Mouse (Mus musculus): ENCODE results near the gene Pax4.

Pax4 gene

DNA sequence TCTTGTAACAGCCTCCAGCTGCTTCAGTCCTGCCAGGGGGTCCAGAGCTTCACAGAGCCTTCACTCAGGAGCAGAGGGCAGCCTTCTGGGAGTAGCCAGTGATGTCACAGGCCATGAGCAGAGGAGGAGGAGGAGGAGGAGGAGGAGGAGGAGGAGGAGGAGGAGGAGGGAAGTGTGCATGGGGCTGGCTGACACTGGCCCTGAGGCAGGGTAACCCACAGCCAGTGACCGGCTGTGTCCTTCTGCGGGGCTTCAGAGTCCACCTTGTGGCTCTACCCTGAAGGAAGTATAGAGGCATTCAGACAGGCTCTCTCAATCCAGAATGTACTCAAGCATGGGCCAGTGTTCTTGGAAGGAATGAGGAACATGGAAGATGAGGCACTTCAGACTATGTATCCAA is at the start of gene Pax4:
TSS of gene Pax4 (minus strand) at position 101 of the 400 bp plus-strand sequence.
- DNase-seq (ENCODE audit: low spot score in 2 of 2) = no peak

DNA sequence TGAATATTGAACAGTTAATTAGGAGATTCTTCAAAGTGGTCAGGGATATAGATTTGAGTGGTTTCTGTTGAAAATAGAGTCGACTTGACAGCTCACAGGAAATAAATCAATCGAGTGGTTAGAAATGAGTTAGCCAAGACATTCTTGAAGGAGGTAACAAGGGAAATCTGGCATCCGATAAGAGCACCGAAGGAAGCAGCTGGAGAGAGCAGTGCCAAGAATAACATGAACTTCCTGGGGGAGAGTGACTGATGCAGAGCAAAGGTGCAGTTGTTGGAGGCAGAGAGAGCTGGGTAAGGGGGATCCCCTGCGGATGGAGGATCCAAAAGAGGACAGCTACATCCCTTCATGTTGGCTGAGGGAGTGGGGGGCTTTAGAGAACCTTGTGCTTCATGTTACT is 48.7 kb upstream of the Pax4 start:
- DNase-seq (ENCODE audit: low spot score in 2 of 2) = no peak

DNA sequence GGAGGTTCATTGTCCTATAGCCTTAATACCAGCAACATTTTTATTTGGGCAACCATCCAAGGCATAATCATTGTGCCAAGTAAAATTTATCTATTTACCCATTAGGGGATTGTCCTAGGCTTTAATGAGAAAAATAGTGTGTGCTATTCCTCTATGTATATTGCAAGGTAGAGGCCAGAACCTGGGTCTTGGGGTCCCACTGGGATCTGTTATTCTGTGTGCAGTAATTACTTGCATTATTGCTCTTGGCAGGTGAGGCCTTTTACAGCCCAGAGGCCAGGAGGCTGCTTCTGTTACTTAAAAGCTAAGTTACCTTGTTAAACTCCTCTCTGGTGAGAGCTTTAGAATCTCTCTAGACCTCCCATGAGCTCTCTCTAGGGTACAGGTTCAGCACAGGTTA is 42.0 kb upstream of the Pax4 start:
- no peak for DNase-seq (ENCODE audit: low spot score in 2 of 2)

DNA sequence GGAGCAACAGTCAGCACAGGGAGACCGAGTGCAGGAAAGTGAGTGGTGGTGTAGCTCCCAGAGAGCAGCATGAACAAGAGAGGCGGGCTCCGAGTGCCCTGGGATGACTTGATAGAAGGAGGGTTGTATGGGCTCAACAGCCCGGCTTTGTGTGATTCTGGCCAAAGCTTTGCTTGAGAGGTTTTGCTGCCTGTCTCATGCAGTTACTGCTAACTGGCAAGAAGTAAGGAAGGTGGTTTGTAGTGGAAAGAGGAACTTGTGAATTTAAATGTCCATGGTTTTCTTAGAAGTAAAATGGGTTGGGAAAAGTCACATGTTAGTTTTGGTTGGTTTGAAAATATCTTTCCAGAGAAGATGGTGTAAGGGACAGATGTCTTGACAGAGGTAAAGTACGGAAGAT is 41.5 kb upstream of the Pax4 start:
- DNase-seq (ENCODE audit: low spot score in 2 of 2) = no peak

DNA sequence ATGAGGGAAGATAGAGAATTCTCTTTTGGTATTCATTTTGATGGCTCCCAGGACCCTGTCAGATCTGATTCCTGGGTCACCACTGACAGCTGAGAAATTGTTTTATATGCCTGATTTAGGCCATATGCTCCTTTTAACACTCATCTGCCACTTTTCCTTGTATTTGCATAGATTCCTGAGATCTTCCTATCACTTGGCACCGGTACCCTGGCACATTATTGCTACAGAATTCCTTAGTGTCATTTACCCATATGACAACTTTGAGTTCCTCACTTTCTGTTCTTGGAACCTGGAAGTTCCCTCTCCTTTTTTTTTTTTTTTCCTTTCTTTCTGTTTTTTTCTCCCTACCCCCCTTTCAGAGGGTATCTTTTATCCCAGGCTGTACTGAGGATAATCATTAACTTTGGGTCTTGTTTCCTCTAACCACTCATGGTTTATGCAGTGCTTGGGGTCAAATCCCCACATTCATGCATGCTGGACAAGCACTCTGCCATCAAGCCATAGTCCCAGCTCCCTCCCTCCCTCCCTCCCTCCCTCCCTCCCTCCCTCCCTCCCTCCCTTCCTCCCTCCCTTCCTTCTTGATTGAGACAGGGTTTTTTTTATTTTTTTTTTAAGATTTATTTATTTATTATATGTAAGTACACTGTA is 39.2 kb upstream of the Pax4 start:
- no peak for DNase-seq (ENCODE audit: low spot score in 2 of 2)

DNA sequence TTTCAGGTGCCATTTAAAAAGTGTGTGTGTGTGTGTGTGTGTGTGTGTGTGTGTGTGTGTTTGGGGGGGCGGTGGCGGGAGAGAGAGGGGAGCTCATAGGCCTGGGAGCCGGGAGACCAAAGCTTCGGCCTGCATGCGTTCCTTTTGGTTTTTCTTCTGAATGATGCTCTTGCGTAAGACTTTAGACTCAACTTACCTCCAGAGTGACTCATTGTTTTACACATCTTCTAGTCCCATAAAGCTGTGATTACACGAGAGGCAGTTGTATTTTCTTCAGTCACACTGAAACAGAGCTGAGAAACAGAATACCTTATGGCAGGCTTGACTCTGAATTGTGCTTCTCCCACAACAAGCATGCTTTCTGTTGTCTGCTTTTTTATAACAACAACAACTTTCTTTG is 37.8 kb upstream of the Pax4 start:
- DNase-seq (ENCODE audit: low spot score in 2 of 2) = no peak

DNA sequence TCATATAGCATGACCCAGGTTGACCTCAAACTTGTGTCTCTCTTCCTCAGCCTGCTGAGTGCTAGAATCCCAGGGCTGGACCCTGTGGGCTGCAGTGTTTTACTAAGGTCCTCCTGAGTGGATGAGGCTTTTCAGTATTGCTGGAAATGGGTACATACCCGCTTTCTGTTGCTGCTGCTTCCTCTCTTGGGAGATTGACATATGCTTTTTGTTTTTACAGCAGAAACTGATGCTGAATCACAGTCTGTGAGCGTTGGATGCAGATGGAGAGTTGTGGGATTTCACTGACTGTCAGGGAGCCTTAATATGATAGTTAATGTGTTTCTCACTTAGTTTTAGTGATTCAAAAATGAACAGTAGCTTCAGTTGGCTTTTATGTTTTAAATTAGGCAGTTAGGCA is 37.3 kb upstream of the Pax4 start:
- DNase-seq (ENCODE audit: low spot score in 2 of 2) = no peak

DNA sequence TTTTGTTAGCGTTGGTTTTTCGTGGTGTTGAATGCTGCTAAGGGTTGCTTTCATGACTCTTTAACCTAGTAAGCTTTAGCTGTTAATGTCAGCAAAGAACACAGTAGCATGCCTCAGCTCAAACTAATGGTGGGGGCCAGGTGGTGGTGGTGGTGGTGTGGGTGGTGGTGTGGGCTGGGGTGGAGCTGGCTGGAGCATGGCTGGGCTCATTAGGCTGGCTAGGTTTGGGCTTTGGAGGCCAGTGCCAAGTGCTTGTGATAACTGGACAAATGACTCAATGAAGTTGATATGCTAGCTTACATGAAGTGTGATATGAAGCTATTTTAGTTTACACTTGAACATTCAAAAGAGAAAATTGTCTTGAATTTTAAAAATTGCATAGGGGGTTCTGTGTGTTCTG is 36.9 kb upstream of the Pax4 start:
- no peak for DNase-seq (ENCODE audit: low spot score in 2 of 2)

DNA sequence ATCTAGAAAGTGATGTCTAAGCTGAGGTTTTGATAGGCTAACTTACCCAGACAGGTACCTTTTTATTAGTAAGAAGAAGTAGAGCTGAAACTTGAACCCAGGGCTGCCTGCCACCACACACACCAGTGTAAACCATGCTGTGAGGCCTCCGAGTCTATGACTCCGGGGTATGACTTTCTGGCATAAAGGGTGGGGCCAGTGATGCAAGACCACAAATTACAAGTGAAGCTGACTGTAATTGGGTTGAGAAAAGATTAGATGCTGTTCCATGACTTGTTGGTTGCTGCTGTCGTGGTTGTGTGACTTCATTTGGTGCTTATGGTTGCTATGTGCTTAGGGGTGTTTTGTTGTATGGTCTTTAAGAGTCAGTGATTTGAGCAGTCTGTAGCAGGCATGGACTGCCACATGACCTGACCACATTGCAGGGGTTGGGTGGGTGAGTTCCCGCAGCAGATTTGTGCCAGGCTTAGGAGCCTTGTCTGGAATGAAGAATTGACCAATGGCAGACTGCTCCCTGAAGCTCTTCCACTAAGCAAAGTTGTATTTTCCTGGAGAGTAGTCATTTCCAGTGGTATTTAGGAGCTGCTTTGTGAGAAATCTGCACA is 33.7 kb upstream of the Pax4 start:
- no peak for DNase-seq (ENCODE audit: low spot score in 2 of 2)

DNA sequence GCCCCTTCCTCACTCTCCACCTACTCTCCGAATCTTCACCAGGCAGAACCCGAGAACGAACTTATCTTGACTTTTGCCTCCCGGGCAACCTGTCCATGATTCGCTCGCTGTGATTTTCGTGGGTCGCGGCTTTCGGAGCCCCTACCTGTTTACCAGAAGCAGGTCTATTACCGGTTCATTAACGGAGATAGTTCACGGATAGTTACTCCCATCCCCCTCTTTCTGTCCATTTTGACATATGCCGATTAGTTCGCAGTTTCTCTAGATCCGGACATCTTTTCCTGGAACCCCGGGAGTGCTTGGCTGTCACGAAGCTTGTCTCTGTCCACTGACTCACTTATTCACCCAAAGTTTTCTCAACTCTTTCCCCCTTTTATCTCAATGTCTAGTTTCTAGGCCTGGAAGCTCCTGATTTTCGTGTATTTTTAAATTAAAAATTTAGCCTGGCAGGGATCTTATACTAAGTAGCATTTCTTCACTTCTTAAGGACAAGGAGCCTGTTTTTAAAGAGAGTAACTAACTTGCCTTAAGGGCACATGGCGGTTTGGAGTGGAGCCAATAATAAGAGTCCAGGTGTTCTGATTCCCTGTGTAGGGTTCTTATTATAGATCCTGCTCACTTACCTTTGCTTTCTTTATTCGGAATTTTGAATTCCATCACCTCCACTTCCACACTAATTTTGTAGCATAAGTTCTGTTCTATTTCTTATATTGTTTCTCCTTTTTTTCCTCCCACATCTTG is 31.8 kb upstream of the Pax4 start:
- no peak for DNase-seq (ENCODE audit: low spot score in 2 of 2)

DNA sequence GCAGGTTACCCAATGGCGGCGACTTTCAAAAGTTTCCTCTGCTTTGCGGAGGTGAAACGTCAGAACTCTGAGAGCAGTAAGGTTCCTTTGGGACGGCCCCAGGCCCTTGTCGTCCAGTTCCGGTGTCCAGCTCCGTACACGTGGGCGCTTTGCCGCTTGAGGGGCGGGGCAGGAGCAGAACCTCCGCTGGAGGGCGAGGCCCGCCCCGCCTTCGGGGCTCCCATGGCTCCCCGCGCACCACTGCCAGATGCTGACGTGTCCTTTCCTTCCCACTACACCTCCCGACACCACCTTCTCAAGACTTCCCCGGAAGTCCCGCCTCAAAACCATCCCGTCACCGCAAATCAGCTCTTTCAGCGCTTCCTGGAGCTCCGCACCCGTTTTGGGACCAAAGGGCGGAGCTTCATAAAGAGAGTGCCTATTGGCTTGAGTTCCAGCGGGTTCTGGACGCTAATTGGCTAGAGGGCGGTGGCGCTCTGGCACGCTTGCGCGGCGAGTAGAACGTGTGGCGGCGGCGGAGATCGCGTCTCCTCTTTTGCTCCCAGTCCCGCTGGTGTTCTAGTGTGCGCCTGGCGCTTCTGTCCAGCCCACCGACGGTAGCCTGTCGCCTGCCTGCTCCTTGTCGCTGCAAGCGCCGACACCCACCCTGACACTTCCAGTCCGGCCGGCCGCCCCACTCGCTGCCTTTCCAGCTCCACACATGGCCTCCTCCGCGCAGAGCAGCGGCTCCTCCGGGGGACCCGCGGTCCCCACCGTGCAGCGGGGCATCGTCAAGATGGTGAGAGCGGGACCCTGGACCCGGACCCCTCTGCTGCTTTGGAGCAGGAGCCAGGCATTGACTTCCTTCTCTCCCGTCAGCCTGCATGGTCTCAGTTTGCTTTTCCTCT is 31.0 kb upstream of the Pax4 start:
- DNase-seq (ENCODE audit: low spot score in 2 of 2) = peak; percentile 99 to 100

DNA sequence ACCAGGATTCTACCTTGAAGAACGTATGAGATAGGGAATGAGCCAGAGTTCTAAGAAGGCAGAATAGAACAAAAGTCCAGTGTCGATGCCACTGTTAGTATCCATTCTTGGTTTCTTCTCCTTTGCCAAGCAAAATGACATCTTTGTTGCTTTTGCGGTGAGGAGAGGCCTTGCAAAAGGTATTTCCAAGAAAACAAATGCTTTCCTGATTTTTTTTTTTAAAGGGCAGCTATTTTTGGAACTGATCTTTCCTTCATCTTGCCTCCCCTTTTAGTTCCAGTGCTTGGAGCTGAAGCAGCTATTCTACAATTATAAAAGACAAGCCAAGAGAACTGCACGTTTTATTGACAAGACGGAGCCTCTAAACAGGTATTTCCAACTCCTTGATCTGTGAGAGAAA is 25.7 kb upstream of the Pax4 start, which contains the start of gene Snd1:
TSS of gene Snd1 (plus strand) at position 301 of the 400 bp plus-strand sequence.
- DNase-seq (ENCODE audit: low spot score in 2 of 2) = no peak

DNA sequence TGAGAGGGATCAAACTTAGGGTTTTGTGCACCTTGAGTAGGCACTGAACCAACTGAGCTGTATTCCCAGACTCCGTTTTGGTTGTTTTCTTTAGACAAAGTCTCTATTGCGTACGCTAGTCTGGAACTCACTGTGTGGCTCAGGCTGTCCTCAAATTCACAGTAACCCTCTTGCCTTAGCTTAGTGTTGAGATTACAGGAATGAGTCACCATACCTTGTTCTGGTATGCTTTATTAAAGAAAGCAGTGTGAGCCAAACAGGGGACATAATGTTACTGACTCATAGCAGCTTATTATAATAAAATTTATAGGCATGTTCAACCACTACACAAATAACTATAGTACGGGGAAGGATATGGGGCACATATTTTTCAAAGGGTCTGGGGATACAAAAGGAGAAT is 25.1 kb upstream of the Pax4 start:
- no peak for DNase-seq (ENCODE audit: low spot score in 2 of 2)

DNA sequence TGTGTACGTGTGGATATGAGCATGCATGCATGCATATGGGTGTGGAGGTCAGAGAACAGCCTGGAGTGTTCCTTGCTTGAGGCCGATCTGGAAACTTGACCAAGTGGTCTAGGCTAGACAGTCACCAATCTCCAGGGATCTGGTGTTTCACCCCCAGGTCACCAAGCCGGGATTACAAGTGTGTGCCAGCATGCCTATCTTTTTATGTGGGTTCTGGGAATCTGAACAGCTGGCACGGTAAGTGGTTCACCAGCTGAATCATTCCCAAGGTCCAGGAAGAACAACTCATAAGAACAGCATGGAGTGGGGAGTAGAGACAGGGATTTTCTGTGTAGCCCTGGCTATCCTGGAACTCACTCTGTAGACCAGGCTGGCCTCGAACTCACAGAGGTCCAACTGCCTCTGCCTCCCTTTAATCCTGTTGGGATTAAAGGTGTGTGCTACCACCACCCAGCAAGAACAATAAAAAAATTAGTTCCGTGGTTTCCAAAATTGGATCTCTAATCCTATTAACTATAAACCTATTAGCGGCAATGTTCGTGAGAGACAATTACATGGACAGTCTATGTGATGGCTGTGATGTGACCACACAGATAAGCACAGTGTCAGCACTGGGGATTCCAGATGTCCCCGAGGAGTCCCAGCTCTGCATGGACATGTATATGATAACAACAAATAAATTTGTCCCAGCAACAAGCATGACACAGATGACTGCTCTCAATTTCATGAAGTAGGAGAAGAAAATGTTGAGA is 22.3 kb upstream of the Pax4 start:
- no peak for DNase-seq (ENCODE audit: low spot score in 2 of 2)

DNA sequence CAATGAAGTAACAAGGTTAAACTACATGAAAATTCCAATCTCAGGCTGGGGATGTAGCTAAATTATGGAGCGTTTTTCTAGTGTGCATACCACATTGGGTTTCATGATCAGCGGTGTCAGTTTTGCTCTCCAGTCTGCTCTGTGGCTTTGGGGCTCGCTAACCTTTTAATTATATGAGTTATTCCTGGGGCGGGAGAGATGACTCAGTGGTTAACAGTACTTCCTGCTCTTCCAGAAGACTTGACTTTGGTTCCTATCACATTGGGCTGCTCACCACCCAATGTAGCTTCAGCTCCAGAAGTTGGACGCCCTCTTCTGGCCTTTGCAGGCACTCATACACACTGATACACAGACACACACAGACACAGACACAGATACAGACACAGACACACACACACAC is 21.5 kb upstream of the Pax4 start:
- DNase-seq (ENCODE audit: low spot score in 2 of 2) = no peak

DNA sequence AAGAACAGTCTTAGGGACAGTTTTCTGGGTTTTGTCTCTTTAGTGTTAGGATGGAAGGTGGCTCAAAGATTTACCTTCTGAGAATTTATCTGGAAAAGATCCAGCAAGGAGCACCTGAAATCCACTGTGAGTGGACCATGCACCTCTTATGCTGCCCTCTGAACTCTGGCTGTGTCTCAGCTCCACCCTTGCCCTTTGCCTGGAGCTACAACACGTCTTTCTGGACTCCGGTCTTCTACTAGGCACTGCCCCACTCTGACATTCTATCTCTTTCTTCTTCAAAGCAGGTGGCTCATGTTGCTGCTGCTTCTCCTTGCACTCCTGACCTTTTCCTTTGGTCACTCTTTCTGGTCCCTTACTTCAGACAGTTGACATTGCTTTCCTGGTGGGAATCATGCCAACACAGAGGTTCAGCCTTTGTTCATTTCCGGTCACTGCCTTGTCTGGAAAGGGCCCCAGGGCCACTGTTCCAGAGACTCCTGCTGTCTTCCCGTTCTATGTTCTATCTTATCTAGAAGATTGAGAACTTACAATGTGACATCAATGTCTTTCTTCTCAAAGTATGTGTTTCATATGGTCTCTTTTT is 21.0 kb upstream of the Pax4 start:
- no peak for DNase-seq (ENCODE audit: low spot score in 2 of 2)

DNA sequence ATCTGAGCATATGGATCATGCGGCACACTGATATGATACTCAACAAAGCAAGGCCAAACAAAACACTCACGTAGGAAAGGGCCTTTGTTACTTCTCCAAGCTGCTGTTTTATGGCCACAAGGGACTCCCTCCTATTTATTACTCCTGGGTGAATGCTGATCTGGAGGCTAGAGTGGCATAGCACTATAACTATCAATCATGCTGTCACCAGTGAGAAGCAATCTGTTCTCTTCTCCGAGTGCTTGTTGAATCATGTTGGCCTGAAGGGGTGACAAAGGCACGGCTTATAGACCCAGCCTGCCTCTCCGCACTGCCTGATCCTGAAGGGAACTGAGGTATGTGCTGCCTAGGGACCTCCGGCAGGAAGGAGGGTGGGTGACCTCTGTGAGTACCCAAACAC is 15.5 kb upstream of the Pax4 start:
- DNase-seq (ENCODE audit: low spot score in 2 of 2) = no peak

DNA sequence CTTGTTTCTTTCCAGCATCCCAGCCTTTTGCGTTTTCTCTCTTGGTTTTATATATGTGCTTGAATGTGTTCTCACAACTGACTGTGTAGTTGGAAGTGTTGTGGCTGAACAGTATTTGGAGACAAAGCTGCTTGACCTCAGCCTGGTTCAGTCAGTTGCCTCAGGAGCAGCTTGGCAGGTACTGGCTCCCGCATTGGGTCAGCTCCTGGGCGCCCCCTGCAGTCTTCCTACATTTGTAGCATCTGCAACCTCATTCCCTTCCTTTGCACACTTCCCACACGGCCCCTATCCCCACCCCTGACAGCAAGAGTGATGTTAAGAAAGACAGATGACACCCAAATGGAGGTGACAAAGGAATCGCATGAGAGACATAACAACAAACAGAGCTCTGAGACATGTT is 11.4 kb upstream of the Pax4 start:
- peak; percentile 12 to 28 for DNase-seq (ENCODE audit: low spot score in 2 of 2)

DNA sequence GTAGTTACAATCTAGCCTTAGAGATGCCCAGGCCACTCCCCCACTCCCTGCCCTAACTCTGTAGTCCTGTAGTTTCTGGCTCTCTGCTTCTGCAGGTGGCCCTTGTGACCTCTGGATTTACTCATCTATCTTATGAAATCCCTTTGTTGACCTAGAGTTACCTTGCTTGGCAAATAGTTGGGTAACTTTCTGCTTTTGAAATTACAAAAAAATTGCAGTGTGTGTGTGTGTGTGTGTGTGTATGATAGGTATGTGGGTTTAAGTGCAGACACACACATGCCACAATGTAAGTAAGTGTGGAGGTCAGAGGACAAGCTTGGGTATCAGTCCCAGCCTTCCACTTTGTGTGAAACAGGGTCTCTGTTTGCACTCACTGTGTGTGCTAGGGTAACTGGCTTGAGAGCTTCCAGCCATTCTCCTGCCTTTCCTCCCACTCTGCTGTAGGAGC is 10.1 kb upstream of the Pax4 start:
- no peak for DNase-seq (ENCODE audit: low spot score in 2 of 2)

DNA sequence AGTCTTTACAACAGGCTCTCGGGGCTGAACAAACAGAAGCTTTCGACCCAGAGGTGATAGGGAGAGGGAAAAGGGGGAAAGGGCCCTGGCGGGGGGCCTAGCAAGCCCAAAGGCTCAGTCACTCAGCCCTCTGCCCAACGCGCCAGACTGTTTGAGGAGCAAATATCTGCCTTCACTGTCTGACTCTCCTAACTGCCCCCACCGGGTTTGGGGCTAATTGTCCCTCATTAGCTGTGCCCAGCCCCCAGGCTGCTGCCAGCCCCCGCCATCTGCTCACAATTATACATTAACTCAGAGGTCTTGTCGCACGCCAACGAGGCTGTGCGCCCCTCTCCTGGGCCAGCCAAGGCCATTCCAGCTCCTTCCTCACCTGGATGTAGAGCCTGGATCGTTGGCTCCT is 1.8 kb upstream of the Pax4 start:
- no peak for DNase-seq (ENCODE audit: low spot score in 2 of 2)

DNA sequence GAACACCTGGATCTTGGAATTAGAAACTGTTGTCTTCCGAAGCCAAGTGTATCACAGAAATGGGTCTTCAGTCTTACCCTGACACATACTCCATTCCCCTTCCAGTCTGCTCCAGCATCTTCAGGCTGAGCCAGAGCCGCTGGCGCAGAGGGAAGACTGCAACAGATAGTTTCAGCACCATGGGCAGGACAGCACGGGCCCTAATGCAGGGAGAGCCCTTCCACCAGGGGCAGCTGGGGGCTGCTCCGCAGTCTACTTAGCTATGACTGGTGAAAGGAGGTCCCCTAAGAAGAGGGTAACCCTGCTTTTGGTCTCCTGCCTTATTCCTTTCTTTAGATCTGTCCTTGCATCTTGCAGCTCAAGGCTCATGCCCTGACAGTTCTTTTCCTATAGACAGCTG is 1.3 kb upstream of the Pax4 start:
- DNase-seq (ENCODE audit: low spot score in 2 of 2) = no peak

Data from spleen, postnatal 36 days (tissue).